Mouse (Mus musculus): ENCODE measurements around the gene Arhgap30. TPM values are rescaled to one million over a fixed set of nuclear protein-coding genes. Genes with fewer than 3 reads are reported as not detected.
A peak's percentile ranks its signal among the peaks of the same experiment; 100 is the strongest.

The Arhgap30 gene
- polyA plus RNA-seq, 1 experiment from 2014 or later, result 0.83 TPM

GRCm38 (mm10) chr1:171385171-171385570 lies 3.6 kb upstream of the Arhgap30 start:
- H3K36me3 ChIP-seq (ENCODE audit: insufficient read depth, low read length), result no peaks in the 10 kb centered on the region
- no peak overlapping the region for H3K4me3 ChIP-seq (replicated peaks; ENCODE audit: low read depth, low read length)
- ATAC-seq (replicated peaks; ENCODE audit: low FRiP score, low read depth) (no peak), DNase-seq (ENCODE audit: low spot score) (no peak)
- H3K4me1 ChIP-seq (replicated peaks; ENCODE audit: insufficient read depth, low read length), result peaks cover under 1% of the 10 kb centered on the region; the same call in 1 of the 2 replicates
- H3K27me3 ChIP-seq (ENCODE audit: insufficient read depth, low read length), result peaks cover 2% of the 10 kb centered on the region; the same call in 1 of the 2 replicates
- no peak overlapping the region for H3K27ac ChIP-seq
- H3K9me3 ChIP-seq (replicated peaks; ENCODE audit: low read length), result no peaks in the 10 kb centered on the region
- H3K9ac ChIP-seq (ENCODE audit: low read depth, low read length), result no peak overlapping the region
- 69% methylated on average over 9 of the region's 9 CpGs for WGBS
- TF ChIP-seq CTCF (IDR thresholded peaks at IDR 0.05; ENCODE audit: low read depth), result peak; percentile 44
- no peak overlapping the region for H3K4me2 ChIP-seq (ENCODE audit: low read length)

DNA sequence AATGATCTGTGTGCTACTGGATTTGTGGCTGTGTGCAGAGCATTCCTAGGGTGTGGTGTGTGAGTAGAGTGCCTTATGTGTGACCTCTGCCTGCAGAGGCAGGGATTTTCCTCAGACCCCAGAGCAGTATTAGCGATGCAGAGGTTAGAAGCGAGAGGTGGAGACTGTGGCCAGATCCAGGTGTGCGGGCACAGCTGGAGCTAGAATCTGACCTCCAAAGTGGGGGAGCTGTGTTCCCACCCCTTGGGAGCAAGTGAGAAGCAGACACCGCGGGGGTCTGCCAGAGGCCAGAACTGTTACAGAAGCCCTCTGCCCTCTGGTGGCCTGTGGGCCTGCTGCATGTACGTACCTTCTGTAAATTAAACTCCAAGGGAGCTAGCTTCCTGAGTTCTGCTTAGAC lies 1.7 kb upstream of the Arhgap30 start:
- Histone ChIP-seq H3K4me2 (ENCODE audit: low read length) (no peak overlapping the region), H3K36me3 (ENCODE audit: insufficient read depth, low read length) (no peaks in the 10 kb centered on the region), H3K4me1 (replicated peaks; ENCODE audit: insufficient read depth, low read length) (no peaks in the 10 kb centered on the region), H3K9me3 (replicated peaks; ENCODE audit: low read length) (no peaks in the 10 kb centered on the region), H3K27me3 (ENCODE audit: insufficient read depth, low read length) (no peaks in the 10 kb centered on the region), H3K9ac (ENCODE audit: low read depth, low read length) (no peak overlapping the region), H3K27ac (no peak overlapping the region), H3K4me3 (replicated peaks; ENCODE audit: low read depth, low read length) (no peak overlapping the region)
- 0 out of 2 replicates have a peak, but pooled peaks have one; percentile 26 for ATAC-seq (replicated peaks; ENCODE audit: low FRiP score, low read depth)
- 23% methylated on average over 6 of the region's 6 CpGs for WGBS
- DNase-seq (ENCODE audit: low spot score), result peak; percentile 63
- TF ChIP-seq CTCF (IDR thresholded peaks at IDR 0.05; ENCODE audit: low read depth), result peak; percentile 67

DNA sequence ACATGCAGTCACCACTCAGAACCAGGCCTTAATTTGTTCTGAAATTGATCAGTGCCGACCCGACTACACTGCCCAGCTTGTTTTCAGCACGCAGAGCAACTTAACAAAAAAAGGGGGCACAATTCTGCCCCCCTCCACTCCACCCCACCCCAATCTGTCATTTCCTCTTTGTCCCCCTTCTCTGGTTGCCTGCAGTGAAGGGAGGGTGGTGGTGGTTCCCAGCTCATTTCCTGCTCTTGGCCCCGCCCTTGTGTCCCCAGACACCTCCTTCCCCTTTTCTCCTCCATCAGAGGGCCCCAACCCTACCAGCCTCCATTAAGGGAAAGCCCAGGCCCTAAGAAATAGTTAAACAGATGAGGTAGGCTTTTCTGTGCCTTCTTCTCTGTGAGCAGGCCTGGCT lies 1.3 kb downstream of the Arhgap30 start:
- H3K4me1 ChIP-seq (replicated peaks; ENCODE audit: insufficient read depth, low read length), result no peaks in the 10 kb centered on the region
- H3K4me2 ChIP-seq (ENCODE audit: low read length), result no peak overlapping the region
- H3K27me3 ChIP-seq (ENCODE audit: insufficient read depth, low read length), result no peaks in the 10 kb centered on the region
- ATAC-seq (replicated peaks; ENCODE audit: low FRiP score, low read depth) (no peak), DNase-seq (ENCODE audit: low spot score) (no peak)
- no peak for TF ChIP-seq CTCF (IDR thresholded peaks at IDR 0.05; ENCODE audit: low read depth)
- H3K9ac ChIP-seq (ENCODE audit: low read depth, low read length), result no peak overlapping the region
- H3K9me3 ChIP-seq (replicated peaks; ENCODE audit: low read length), result no peaks in the 10 kb centered on the region
- H3K27ac ChIP-seq, result no peak overlapping the region
- WGBS, result 90% methylated on average over 4 of the region's 4 CpGs
- no peaks in the 10 kb centered on the region for H3K36me3 ChIP-seq (ENCODE audit: insufficient read depth, low read length)
- no peak overlapping the region for H3K4me3 ChIP-seq (replicated peaks; ENCODE audit: low read depth, low read length)

- Histone ChIP-seq H3K4me1 (replicated peaks; ENCODE audit: insufficient read depth, low read length) (no peaks in the 10 kb centered on the region), H3K9ac (ENCODE audit: low read depth, low read length) (no peak overlapping the region), H3K4me3 (replicated peaks; ENCODE audit: low read depth, low read length) (no peak overlapping the region), H3K27me3 (ENCODE audit: insufficient read depth, low read length) (no peaks in the 10 kb centered on the region), H3K9me3 (replicated peaks; ENCODE audit: low read length) (no peaks in the 10 kb centered on the region), H3K4me2 (ENCODE audit: low read length) (no peak overlapping the region), H3K36me3 (ENCODE audit: insufficient read depth, low read length) (no peaks in the 10 kb centered on the region), H3K27ac (no peak overlapping the region)
- TF ChIP-seq CTCF (IDR thresholded peaks at IDR 0.05; ENCODE audit: low read depth), result no peak
- ATAC-seq (replicated peaks; ENCODE audit: low FRiP score, low read depth) (no peak), DNase-seq (ENCODE audit: low spot score) (no peak)
- 83% methylated on average over 4 of the region's 4 CpGs for WGBS
Measured at GRCm38 (mm10) chr1:171401821-171402220, 13.1 kb downstream of the Arhgap30 start.

DNA sequence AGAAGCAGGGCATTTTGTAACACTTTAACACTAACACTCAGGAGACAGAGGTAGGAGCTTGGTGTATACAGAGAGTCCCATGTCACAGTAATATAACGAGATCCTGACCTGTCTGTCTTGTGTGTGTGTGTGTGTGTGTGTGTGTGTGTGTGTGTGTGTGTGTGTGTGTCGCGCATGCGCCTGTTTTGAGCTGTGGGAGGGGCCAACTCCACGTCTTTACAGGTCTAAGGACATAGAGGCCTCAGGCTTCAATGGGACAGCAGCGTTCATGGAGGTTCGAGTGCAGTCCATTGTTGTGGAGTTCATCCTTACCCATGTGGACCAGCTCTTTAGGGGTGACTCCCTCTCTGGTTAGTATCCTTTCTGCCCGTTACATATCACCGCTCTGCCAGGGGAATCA lies 14.2 kb downstream of the Arhgap30 start:
- Histone ChIP-seq H3K4me2 (ENCODE audit: low read length) (no peak overlapping the region), H3K36me3 (ENCODE audit: insufficient read depth, low read length) (no peaks in the 10 kb centered on the region), H3K27me3 (ENCODE audit: insufficient read depth, low read length) (no peaks in the 10 kb centered on the region), H3K9ac (ENCODE audit: low read depth, low read length) (no peak overlapping the region), H3K4me3 (replicated peaks; ENCODE audit: low read depth, low read length) (no peak overlapping the region), H3K27ac (no peak overlapping the region), H3K4me1 (replicated peaks; ENCODE audit: insufficient read depth, low read length) (no peaks in the 10 kb centered on the region), H3K9me3 (replicated peaks; ENCODE audit: low read length) (no peaks in the 10 kb centered on the region)
- no peak for TF ChIP-seq CTCF (IDR thresholded peaks at IDR 0.05; ENCODE audit: low read depth)
- DNase-seq (ENCODE audit: low spot score) (no peak), ATAC-seq (replicated peaks; ENCODE audit: low FRiP score, low read depth) (no peak)
- WGBS, result 72% methylated on average over 9 of the region's 9 CpGs

GRCm38 (mm10) chr1:171407263-171407662 lies 18.5 kb downstream of the Arhgap30 start:
- DNase-seq (ENCODE audit: low spot score) (no peak), ATAC-seq (replicated peaks; ENCODE audit: low FRiP score, low read depth) (no peak)
- no peak overlapping the region for H3K9ac ChIP-seq (ENCODE audit: low read depth, low read length)
- H3K27ac ChIP-seq, result no peak overlapping the region
- TF ChIP-seq CTCF (IDR thresholded peaks at IDR 0.05; ENCODE audit: low read depth), result no peak
- 74% methylated on average over 5 of the region's 5 CpGs for WGBS
- no peaks in the 10 kb centered on the region for H3K27me3 ChIP-seq (ENCODE audit: insufficient read depth, low read length)
- no peaks in the 10 kb centered on the region for H3K36me3 ChIP-seq (ENCODE audit: insufficient read depth, low read length)
- H3K4me3 ChIP-seq (replicated peaks; ENCODE audit: low read depth, low read length), result no peak overlapping the region
- no peaks in the 10 kb centered on the region for H3K4me1 ChIP-seq (replicated peaks; ENCODE audit: insufficient read depth, low read length)
- no peaks in the 10 kb centered on the region for H3K9me3 ChIP-seq (replicated peaks; ENCODE audit: low read length)
- no peak overlapping the region for H3K4me2 ChIP-seq (ENCODE audit: low read length)

DNA sequence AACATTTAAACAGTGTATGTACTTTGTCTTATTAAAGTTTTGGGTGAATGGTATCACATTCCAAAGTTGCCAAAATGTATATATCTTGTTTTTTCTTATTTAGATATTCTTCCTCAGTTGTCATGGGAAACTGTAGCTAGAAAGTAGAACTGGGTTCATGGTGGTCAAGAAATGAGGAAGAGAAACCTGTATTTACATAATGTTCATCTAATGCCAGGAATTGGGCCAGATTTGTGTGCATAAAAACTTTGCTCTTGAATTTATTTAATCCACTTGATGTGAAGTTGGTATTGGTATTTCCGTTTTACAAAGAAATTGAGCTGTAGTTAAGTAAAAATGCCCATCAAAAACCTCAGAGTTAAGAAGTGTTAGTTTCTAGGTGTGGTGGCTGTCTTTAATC lies 21.5 kb downstream of the Arhgap30 start:
- Histone ChIP-seq H3K4me1 (replicated peaks; ENCODE audit: insufficient read depth, low read length) (no peaks in the 10 kb centered on the region), H3K36me3 (ENCODE audit: insufficient read depth, low read length) (no peaks in the 10 kb centered on the region), H3K9me3 (replicated peaks; ENCODE audit: low read length) (no peaks in the 10 kb centered on the region), H3K9ac (ENCODE audit: low read depth, low read length) (no peak overlapping the region), H3K4me3 (replicated peaks; ENCODE audit: low read depth, low read length) (no peak overlapping the region), H3K27ac (no peak overlapping the region), H3K27me3 (ENCODE audit: insufficient read depth, low read length) (no peaks in the 10 kb centered on the region), H3K4me2 (ENCODE audit: low read length) (no peak overlapping the region)
- DNase-seq (ENCODE audit: low spot score) (no peak), ATAC-seq (replicated peaks; ENCODE audit: low FRiP score, low read depth) (no peak)
- 86% methylated on average over 1 of the region's 1 CpGs for WGBS
- no peak for TF ChIP-seq CTCF (IDR thresholded peaks at IDR 0.05; ENCODE audit: low read depth)

All from kidney, postnatal 0 days (tissue).